Mouse (Mus musculus) thymus, adult 2 months (tissue): ENCODE results near the gene Gzmk. TPM values are rescaled to one million over a fixed set of nuclear protein-coding genes. Genes with fewer than 3 reads are reported as not detected.
"Not testable (repeated sequence)": the region's sequence is repeated elsewhere in the genome, so short reads cannot be mapped to it uniquely, and the experiment has no call there.

Experiments
- DNase-seq: peaks from one replicate; pipeline ENCODE4 v3.0.0; 2021
- H3K27ac ChIP-seq: fragments of 200-500 bp; 2 replicates; pipeline ENCODE4 v1.5.1; 2012; ENCODE audit warnings: low read length, control low read depth; ENCODE audit not compliant: control insufficient read depth, insufficient read depth
- H3K27me3 ChIP-seq: fragments of 200-500 bp; 2 replicates; pipeline ENCODE4 v1.6.1; 2012; ENCODE audit warnings: mild to moderate bottlenecking, low read length, moderate library complexity, mixed read lengths; ENCODE audit not compliant: control insufficient read depth, insufficient read depth
- H3K36me3 ChIP-seq: fragments of 200-500 bp; 2 replicates; pipeline ENCODE4 v1.6.1; 2012; ENCODE audit warnings: mild to moderate bottlenecking, low read length, moderate library complexity; ENCODE audit not compliant: control insufficient read depth, insufficient read depth
- H3K4me1 ChIP-seq: fragments of 200-500 bp; replicated peaks from 2 replicates; pipeline ENCODE4 v1.6.1; 2012; ENCODE audit warnings: low read length; ENCODE audit not compliant: control insufficient read depth, insufficient read depth
- H3K4me3 ChIP-seq: fragments of 200-500 bp; 2 replicates; pipeline ENCODE4 v1.5.1; 2012; ENCODE audit warnings: mild to moderate bottlenecking, low read length, control low read depth, moderate library complexity; ENCODE audit not compliant: control insufficient read depth, insufficient read depth
- CTCF ChIP-seq: fragments of 200-500 bp; IDR thresholded peaks from 2 replicates; pipeline ENCODE4 v1.5.1; 2012; ENCODE audit warnings: mild to moderate bottlenecking, control low read depth, low read length, moderate library complexity, borderline replicate concordance; ENCODE audit not compliant: control insufficient read depth, poor library complexity, insufficient read depth; ENCODE audit errors: extremely low read depth
- POLR2A ChIP-seq: fragments of 200-500 bp; IDR thresholded peaks from 2 replicates; pipeline ENCODE4 v1.6.1; 2012; ENCODE audit warnings: mild to moderate bottlenecking, low read length, control low read depth, moderate library complexity; ENCODE audit not compliant: control insufficient read depth, poor library complexity, insufficient read depth; ENCODE audit errors: extremely low read depth
- WGBS: fragments of 180-500 bp; shearing (Covaris S2); methylation state at CpG from one replicate; pipeline ENCODE4 v1.1.7; 2018; 5-methylcytosine and 5-hydroxymethylcytosine counted together
- polyA plus RNA-seq: library from polyadenylated mRNA; depleted of rRNA; stranded (reverse); fragments of >200 nt; gene quantifications from 2 replicates; pipeline ENCODE4 v1.2.3, GENCODE M21; 2012

Gzmk gene
- polyA plus RNA-seq, 1 experiment, result 0.20 TPM

DNA sequence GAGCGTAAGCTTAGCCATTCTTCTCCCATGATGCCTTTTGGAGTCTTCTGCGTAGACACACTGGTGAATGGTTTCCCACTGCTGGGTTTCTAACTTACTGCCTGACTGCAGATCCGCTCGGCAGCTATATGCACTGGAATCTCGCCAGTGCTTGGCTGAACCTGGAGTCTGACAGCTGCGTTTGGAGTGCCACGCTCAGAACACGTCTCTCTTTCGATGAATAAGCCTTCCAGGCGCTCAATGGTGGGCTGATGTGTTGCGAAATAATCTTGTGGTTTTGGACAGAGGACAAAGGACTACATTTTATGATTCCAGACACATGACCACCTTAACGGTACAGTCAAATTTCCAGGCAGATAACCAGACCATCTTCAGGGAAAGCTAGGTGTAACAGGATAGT, 37.1 kb upstream of the Gzmk start:
- Histone ChIP-seq H3K4me3 (no peak overlapping the region), H3K27me3 (no peaks in the 10 kb centered on the region), H3K27ac (no peak overlapping the region), H3K36me3 (no peaks in the 10 kb centered on the region), H3K4me1 (no peaks in the 10 kb centered on the region)
- no peak for DNase-seq
- WGBS, result 87% methylated on average over 12 of the region's 12 CpGs
- TF ChIP-seq POLR2A (no peak), CTCF (no peak)

DNA sequence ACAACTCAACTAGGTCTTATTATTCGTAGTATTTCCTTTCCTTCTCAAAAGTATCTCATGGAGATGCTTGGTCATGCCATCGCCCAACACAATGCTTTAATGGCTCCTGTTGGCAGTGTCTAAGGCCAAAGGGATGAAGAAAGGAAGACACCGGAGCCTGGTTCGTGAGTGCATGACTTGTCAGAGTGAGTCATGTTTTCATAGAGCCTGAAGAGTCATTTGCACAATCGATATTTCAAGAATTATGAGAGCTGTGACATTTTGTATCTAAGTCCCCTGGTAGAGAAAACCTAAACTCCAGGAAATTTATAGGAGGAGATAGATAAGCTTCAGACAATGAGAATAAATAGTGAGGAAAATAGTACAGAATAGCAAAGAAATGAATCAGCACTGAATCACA, 33.5 kb upstream of the Gzmk start:
- 94% methylated on average over 5 of the region's 5 CpGs for WGBS
- TF ChIP-seq CTCF, result no peak
- no peak for TF ChIP-seq POLR2A
- H3K36me3 ChIP-seq, result no peaks in the 10 kb centered on the region
- no peak overlapping the region for H3K27ac ChIP-seq
- H3K4me3 ChIP-seq, result no peak overlapping the region
- H3K4me1 ChIP-seq, result no peaks in the 10 kb centered on the region
- no peak for DNase-seq
- no peaks in the 10 kb centered on the region for H3K27me3 ChIP-seq

DNA sequence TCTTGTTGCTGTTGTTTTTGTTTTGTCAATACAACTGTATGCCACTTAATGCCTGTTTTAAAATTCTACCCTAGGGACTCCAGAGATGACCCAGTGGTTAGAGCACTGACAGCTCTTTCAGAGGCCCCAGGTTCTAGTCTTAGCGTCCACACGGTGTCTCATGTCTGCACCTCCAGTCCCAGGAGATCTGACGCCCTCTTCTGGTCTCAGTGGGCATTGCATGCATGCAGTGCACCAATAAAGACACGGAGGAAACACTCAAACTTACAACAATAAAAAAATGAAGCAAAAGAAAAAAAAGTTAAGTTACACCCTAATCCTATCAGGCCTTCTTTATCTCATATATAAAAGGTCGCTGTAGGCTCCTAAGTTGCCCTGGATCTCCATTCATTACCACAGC, 31.5 kb upstream of the Gzmk start:
- Histone ChIP-seq H3K27me3 (no peaks in the 10 kb centered on the region), H3K4me3 (no peak overlapping the region), H3K36me3 (no peaks in the 10 kb centered on the region), H3K27ac (no peak overlapping the region), H3K4me1 (no peaks in the 10 kb centered on the region)
- peak; percentile 48; the same call in 1 of the 2 replicates for TF ChIP-seq CTCF
- no peak for TF ChIP-seq POLR2A
- WGBS, result 77% methylated on average over 5 of the region's 5 CpGs
- peak; percentile 35 for DNase-seq

DNA sequence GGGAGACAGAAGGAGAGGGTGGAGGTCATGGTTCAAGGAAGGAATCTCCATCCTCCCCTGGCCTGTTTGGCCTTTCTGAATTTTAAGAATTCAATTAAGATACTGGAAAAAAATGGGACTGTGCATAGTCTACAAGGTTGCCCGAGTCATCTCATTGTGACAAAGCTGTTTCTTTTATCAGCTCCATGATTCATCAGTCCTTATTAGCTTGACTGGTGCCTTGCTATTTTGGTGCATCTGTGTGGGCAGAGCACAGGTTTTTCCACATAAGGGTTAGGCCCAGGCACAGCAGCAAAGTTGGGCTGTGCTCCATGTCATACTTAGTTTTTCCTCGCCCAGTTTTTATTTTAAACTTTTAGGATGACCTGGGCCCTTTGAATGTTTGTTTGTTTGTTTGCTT, 31.1 kb upstream of the Gzmk start:
- no peak for DNase-seq

DNA sequence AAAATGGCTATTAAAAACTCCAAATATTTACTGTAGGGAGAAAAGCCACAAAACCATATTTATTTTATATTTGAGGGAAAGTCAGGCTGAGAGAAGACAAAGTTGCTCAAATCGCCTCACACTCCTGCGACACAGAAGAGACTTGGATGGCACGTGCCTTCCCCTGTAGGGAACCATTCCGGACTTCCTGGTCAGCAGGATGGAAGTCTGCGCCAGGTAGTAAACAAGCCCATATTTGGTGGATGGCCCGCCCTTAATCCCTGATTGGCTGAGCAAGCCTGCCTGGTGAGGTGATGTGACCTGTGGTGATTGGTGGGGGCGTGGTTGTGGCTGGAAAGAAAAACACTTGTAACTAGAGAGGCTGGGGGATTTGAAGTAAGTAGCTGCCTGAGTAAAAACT, 26.9 kb upstream of the Gzmk start:
- not testable (repeated sequence) for H3K4me1 ChIP-seq, H3K27me3 ChIP-seq, DNase-seq, H3K4me3 ChIP-seq, H3K36me3 ChIP-seq, H3K27ac ChIP-seq
- WGBS, result 98% methylated on average over 7 of the region's 7 CpGs

More for the DNA sequence above, 31.1 kb upstream of the Gzmk start:
- Histone ChIP-seq H3K4me3 (no peak overlapping the region), H3K4me1 (no peaks in the 10 kb centered on the region), H3K27me3 (no peaks in the 10 kb centered on the region), H3K36me3 (no peaks in the 10 kb centered on the region), H3K27ac (no peak overlapping the region)
- 98% methylated on average over 2 of the region's 2 CpGs for WGBS
- no peak for TF ChIP-seq CTCF
- no peak for TF ChIP-seq POLR2A

DNA sequence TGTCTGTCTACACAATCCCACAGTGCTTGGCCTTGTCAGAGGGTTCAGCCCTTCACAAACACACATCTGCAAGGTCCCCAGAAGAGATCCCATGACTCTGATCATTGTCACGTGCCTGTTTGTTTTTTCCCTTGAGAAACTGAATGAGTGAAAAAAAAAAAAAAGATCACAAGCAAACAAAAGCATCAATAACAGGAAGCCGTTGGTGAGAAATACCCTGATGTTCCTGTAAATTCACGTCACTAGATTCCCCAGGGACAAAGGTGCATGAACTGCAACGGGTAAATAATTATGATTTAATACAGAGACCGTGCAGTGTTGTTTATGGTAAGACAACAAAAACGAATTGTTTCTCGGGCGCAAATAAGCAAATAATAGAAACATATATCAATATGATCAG, 19.3 kb upstream of the Gzmk start:
- no peak overlapping the region for H3K4me3 ChIP-seq

DNA sequence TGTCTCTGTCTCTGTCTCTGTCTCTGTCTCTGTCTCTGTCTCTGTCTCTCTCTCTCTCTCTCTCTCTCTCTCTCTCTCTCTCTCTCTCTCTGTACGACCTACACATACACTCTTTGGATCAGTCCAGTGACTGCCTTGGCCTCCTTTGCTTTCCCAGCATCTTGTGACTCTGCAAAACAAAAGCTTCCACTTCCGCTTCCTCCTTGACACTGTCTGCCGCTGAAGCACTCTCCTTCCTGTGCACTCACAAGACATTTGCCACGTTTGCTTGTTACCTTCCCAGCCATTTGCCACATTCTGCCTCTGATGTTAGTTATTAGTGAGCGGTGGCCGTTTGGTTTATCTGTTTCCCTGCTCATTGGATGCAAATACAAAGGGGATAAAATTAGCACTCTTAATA, 16.4 kb upstream of the Gzmk start:
- no peaks in the 10 kb centered on the region for H3K36me3 ChIP-seq
- H3K27me3 ChIP-seq, result no peaks in the 10 kb centered on the region
- no peak overlapping the region; the same call in 1 of the 2 replicates for H3K27ac ChIP-seq
- H3K4me1 ChIP-seq, result peaks cover 11% of the 10 kb centered on the region
- no peak overlapping the region for H3K4me3 ChIP-seq
- TF ChIP-seq CTCF (no peak), POLR2A (no peak)
- 42% methylated on average over 6 of the region's 6 CpGs for WGBS
- peak; percentile 16 for DNase-seq

More for the DNA sequence above, 19.3 kb upstream of the Gzmk start:
- Histone ChIP-seq H3K36me3 (no peaks in the 10 kb centered on the region), H3K27ac (no peak overlapping the region), H3K27me3 (no peaks in the 10 kb centered on the region), H3K4me1 (peaks cover 11% of the 10 kb centered on the region)
- TF ChIP-seq CTCF (no peak), POLR2A (no peak)
- DNase-seq, result no peak
- WGBS, result 89% methylated on average over 8 of the region's 8 CpGs
